Mouse (Mus musculus) midbrain, embryonic 10.5 days (tissue): ENCODE measurements around the gene Rcbtb2. TPM values are rescaled to one million over a fixed set of nuclear protein-coding genes. Genes with fewer than 3 reads are reported as not detected.

Experiments used
- microRNA counts: library from miRNA; unstranded; fragments of <30 nt; microRNA quantifications from one replicate; lab custom pipeline; 2017
- microRNA-seq: library from miRNA; unstranded; fragments of <30 nt; microRNA quantifications from one replicate; pipeline ENCODE4, GENCODE M21; 2017
- polyA plus RNA-seq: library from polyadenylated mRNA; unstranded; fragments of >200 nt; fragmentation: Nextera tagmentation; extraction: Ambion mirVana; gene quantifications from 2 replicates; pipeline ENCODE4 v1.2.1, GENCODE M21; 2016

Gene Rcbtb2
- polyA plus RNA-seq, 1 experiment from 2014 or later: 168 TPM

MicroRNAs encoded within 50 kb of the gene (microRNA counts, 519-probe panel; counts per million panel counts)
- not detected for microRNA mmu-miR-687 (lab: Ali Mortazavi, UCI)

Small RNAs within 50 kb of the gene (microRNA-seq; reads per million reads assigned to microRNA genes)
- not detected for gene Mir687

Other genes with a start within 250 kb of the Rcbtb2 start
- not detected in 2 replicates for gene Cysltr2, start 73.9 kb upstream of the Rcbtb2 start, polyA plus RNA-seq
- gene Lpar6, start 114.9 kb downstream of the Rcbtb2 start, polyA plus RNA-seq: 14.9 and 15.7 TPM in 2 replicates
- gene Rb1, start 202.8 kb downstream of the Rcbtb2 start, polyA plus RNA-seq: 25.9 and 26.3 TPM in 2 replicates